Mouse (Mus musculus): ENCODE data around the gene Adgrl3. TPM values are rescaled to one million over a fixed set of nuclear protein-coding genes. Genes with fewer than 3 reads are reported as not detected.

Gene Adgrl3
- total RNA-seq, 2 experiments from 2014 or later, result 204 to 219 TPM

- intact Hi-C loops (cut with DNase I), result no loop called here
- no peak for DNase-seq (ENCODE audit: low spot score in 2 of 2)
These were observed 180.4 kb downstream of the Adgrl3 start for GRCm38 (mm10) chr5:81200354-81200753.

GRCm38 (mm10) chr5:81201885-81202284, 181.9 kb downstream of the Adgrl3 start:
- no peak for DNase-seq (ENCODE audit: low spot score in 2 of 2)
- intact Hi-C loops (cut with DNase I), result no loop called here

GRCm38 (mm10) chr5:81218500-81219057, 198.6 kb downstream of the Adgrl3 start:
- DNase-seq (ENCODE audit: low spot score in 2 of 2), result no peak
- intact Hi-C loops (cut with DNase I), result no loop called here

GRCm38 (mm10) chr5:81224465-81224864, 204.5 kb downstream of the Adgrl3 start:
- DNase-seq (ENCODE audit: low spot score in 2 of 2), result no peak

GRCm38 (mm10) chr5:81225486-81225885, 205.5 kb downstream of the Adgrl3 start:
- intact Hi-C loops (cut with DNase I), result no loop called here
- DNase-seq (ENCODE audit: low spot score in 2 of 2), result no peak

More at GRCm38 (mm10) chr5:81224465-81224864, 204.5 kb downstream of the Adgrl3 start:
- intact Hi-C loops (cut with DNase I), result no loop called here

GRCm38 (mm10) chr5:81227256-81227655, 207.3 kb downstream of the Adgrl3 start:
- intact Hi-C loops (cut with DNase I), result no loop called here

GRCm38 (mm10) chr5:81248724-81249123, 228.8 kb downstream of the Adgrl3 start:
- intact Hi-C loops (cut with DNase I), result no loop called here
- DNase-seq (ENCODE audit: low spot score in 2 of 2), result no peak

More at GRCm38 (mm10) chr5:81227256-81227655, 207.3 kb downstream of the Adgrl3 start:
- DNase-seq (ENCODE audit: low spot score in 2 of 2), result no peak

GRCm38 (mm10) chr5:81256091-81256490, 236.2 kb downstream of the Adgrl3 start:
- peak in 1 of 2 experiments; percentile 64 for DNase-seq (ENCODE audit: low spot score in 2 of 2)
- intact Hi-C loops (cut with DNase I), result no loop called here

- intact Hi-C loops (cut with DNase I), result no loop called here
- DNase-seq (ENCODE audit: low spot score in 2 of 2), result peak in 1 of 2 experiments; percentile 25
These were observed 249.8 kb downstream of the Adgrl3 start for GRCm38 (mm10) chr5:81269689-81270088.

- DNase-seq (ENCODE audit: low spot score in 2 of 2), result peak in 1 of 2 experiments; percentile 26
- intact Hi-C loops (cut with DNase I), result no loop called here
These were observed 255.6 kb downstream of the Adgrl3 start for GRCm38 (mm10) chr5:81275346-81276047.

GRCm38 (mm10) chr5:81279246-81279645, 259.3 kb downstream of the Adgrl3 start:
- DNase-seq (ENCODE audit: low spot score in 2 of 2), result no peak
- intact Hi-C loops (cut with DNase I), result no loop called here

- intact Hi-C loops (cut with DNase I), result no loop called here
- DNase-seq (ENCODE audit: low spot score in 2 of 2), result no peak
These were observed 265.7 kb downstream of the Adgrl3 start for GRCm38 (mm10) chr5:81285643-81286042.

- no peak for DNase-seq (ENCODE audit: low spot score in 2 of 2)
- intact Hi-C loops (cut with DNase I), result no loop called here
These were observed 281.9 kb downstream of the Adgrl3 start for GRCm38 (mm10) chr5:81301874-81302273.

- intact Hi-C loops (cut with DNase I), result no loop called here
- no peak for DNase-seq (ENCODE audit: low spot score in 2 of 2)
These were observed 297.6 kb downstream of the Adgrl3 start for GRCm38 (mm10) chr5:81317406-81318112.

- intact Hi-C loops (cut with DNase I), result loop anchor here (5.0 kb wide), 1 partner anchor 299 kb away; the partner anchor contains the start of gene Adgrl3
- no peak for DNase-seq (ENCODE audit: low spot score in 2 of 2)
These were observed 301.5 kb downstream of the Adgrl3 start for GRCm38 (mm10) chr5:81321276-81321934.

- intact Hi-C loops (cut with DNase I), result loop anchor here (5.0 kb wide), 1 partner anchor 300 kb away; the partner anchor contains the start of gene Adgrl3
- peak in 1 of 2 experiments; percentile 47 for DNase-seq (ENCODE audit: low spot score in 2 of 2)
These were observed 302.1 kb downstream of the Adgrl3 start for GRCm38 (mm10) chr5:81322064-81322463.

GRCm38 (mm10) chr5:81326916-81327315, 307.0 kb downstream of the Adgrl3 start:
- intact Hi-C loops (cut with DNase I), result no loop called here
- DNase-seq (ENCODE audit: low spot score in 2 of 2), result no peak

GRCm38 (mm10) chr5:81327392-81327791, 307.5 kb downstream of the Adgrl3 start:
- no peak for DNase-seq (ENCODE audit: low spot score in 2 of 2)
- intact Hi-C loops (cut with DNase I), result no loop called here

- DNase-seq (ENCODE audit: low spot score in 2 of 2), result no peak
- intact Hi-C loops (cut with DNase I), result no loop called here
These were observed 309.6 kb downstream of the Adgrl3 start for GRCm38 (mm10) chr5:81329571-81329971.

GRCm38 (mm10) chr5:81344330-81344729, 324.4 kb downstream of the Adgrl3 start:
- no peak for DNase-seq (ENCODE audit: low spot score in 2 of 2)
- intact Hi-C loops (cut with DNase I), result no loop called here
